Mouse (Mus musculus) left cerebral cortex, postnatal 14 days (tissue): ENCODE measurements around the gene Tecta. TPM values are rescaled to one million over a fixed set of nuclear protein-coding genes. Genes with fewer than 3 reads are reported as not detected.

Source experiments
- DNase-seq, 2 experiments: peaks; one replicate each; pipeline ENCODE4 v3.0.0; 2021 to 2022; ENCODE audit warnings: low spot score in 2 of 2, mixed read lengths in 1 of 2
- intact Hi-C: fragments of 180-260 bp; cut with DNase I; formaldehyde crosslinking; loops from one replicate; pipeline ENCODE4 v1.15.1; 2025
- microRNA-seq, 2 experiments: library from miRNA; unstranded; fragments of <30 nt; microRNA quantifications; one replicate each; pipeline ENCODE4 v1.2.0; 2022
- total RNA-seq, 2 experiments: library from RNA; stranded (reverse); gene quantifications; 2 replicates each; pipeline ENCODE4 v1.2.3; 2021

The Tecta gene
- total RNA-seq, 2 experiments from 2014 or later: 0.18 to 0.66 TPM

DNA sequence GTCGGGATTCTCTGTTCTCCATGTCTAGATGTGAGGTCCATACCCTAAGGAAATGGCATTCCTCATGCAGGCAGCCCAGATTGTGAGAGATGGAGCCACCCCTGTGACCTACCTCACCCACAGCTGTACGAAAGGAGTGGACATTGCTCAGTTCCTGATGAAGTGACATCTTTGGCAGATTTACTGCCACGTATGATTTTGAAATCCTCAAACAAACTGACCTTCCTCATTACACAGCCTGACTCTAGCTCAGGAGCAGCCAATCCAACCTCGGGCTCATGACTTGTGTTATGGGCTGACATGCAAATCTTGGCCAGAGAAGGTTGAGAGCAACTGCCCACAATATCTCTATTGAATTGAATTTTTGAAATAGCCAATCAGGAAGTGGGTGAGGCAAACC is 120.1 kb downstream of the Tecta start:
- intact Hi-C loops: no loop called here
- DNase-seq: no peak

Small RNAs within 50 kb of the gene (microRNA-seq; reads per million reads assigned to microRNA genes)
- 0 reads per million in 2 experiments for gene Gm44311

Other genes with a start within 250 kb of the Tecta start
- 10 to 100 TPM; 56.3 to 59.5 TPM for gene Sc5d, start 135.7 kb downstream of the Tecta start, total RNA-seq
- gene Tbcel, start 107.9 kb upstream of the Tecta start, total RNA-seq: 10 to 100 TPM; 47.2 to 53.8 TPM